Mouse (Mus musculus) MEL (cell line): ENCODE data around the gene Slco3a1. TPM values are rescaled to one million over a fixed set of nuclear protein-coding genes. Genes with fewer than 3 reads are reported as not detected.

Source experiments
- DNase-seq: peaks from one replicate; pipeline ENCODE4 v3.0.0; 2011; ENCODE audit warnings: low read depth, low spot score
- H3K27ac ChIP-seq: 2 replicates; pipeline ENCODE4 v1.5.1; 2012; ENCODE audit warnings: low read depth, mild to moderate bottlenecking, control low read depth, low read length, moderate library complexity; ENCODE audit not compliant: control insufficient read depth
- H3K27me3 ChIP-seq, 2 experiments: fragments of 150-350 bp in 1 of 2; sonication (generic) in 1 of 2; 2 replicates each; pipeline ENCODE4 v1.6.1; 2012; ENCODE audit warnings: low read length in 2 of 2, mild to moderate bottlenecking in 2 of 2, improper control_type of control experiment in 1 of 2, moderate library complexity in 1 of 2; ENCODE audit not compliant: insufficient read depth in 2 of 2, control insufficient read depth in 1 of 2
- H3K36me3 ChIP-seq, 2 experiments: 2 replicates each; pipeline ENCODE4 v1.6.1; 2012 to 2014; ENCODE audit warnings: low read length in 2 of 2, improper control_type of control experiment in 1 of 2, inconsistent platforms in 1 of 2, mild to moderate bottlenecking in 1 of 2; ENCODE audit not compliant: insufficient read depth in 2 of 2, control insufficient read depth in 1 of 2
- H3K4me1 ChIP-seq, 2 experiments: fragments of 150-350 bp in 1 of 2; sonication (generic) in 1 of 2; 2 replicates each; pipeline ENCODE4 v1.6.1; 2012; ENCODE audit warnings: low read length in 2 of 2, improper control_type of control experiment in 1 of 2, mild to moderate bottlenecking in 1 of 2; ENCODE audit not compliant: insufficient read depth in 2 of 2, control insufficient read depth in 1 of 2
- H3K4me3 ChIP-seq, 2 experiments: fragments of 150-350 bp in 1 of 2; sonication (generic) in 1 of 2; 2 replicates each; pipeline ENCODE4 v1.5.1; 2012; ENCODE audit warnings: low read depth in 2 of 2, low read length in 2 of 2, mild to moderate bottlenecking in 2 of 2, moderate library complexity in 2 of 2, control low read depth in 1 of 2, improper control_type of control experiment in 1 of 2; ENCODE audit not compliant: control insufficient read depth in 1 of 2, insufficient read depth in 1 of 2
- H3K79me2 ChIP-seq: 2 replicates; pipeline ENCODE4 v1.6.1; 2012; ENCODE audit warnings: mild to moderate bottlenecking, low read length, moderate library complexity; ENCODE audit not compliant: control insufficient read depth, poor library complexity, insufficient read depth
- H3K9ac ChIP-seq: 2 replicates; pipeline ENCODE4 v1.6.1; 2012; ENCODE audit warnings: low read depth, mild to moderate bottlenecking, control low read depth, low read length, moderate library complexity; ENCODE audit not compliant: control insufficient read depth, poor library complexity, severe bottlenecking
- H3K9me3 ChIP-seq: fragments of 150-350 bp; sonication (generic); replicated peaks from 2 replicates; pipeline ENCODE4 v1.6.1; 2012; ENCODE audit warnings: mild to moderate bottlenecking, low read length, improper control_type of control experiment, moderate library complexity; ENCODE audit not compliant: insufficient read depth
- CHD1 ChIP-seq: IDR thresholded peaks from 2 replicates; pipeline ENCODE4 v1.6.1; 2012; ENCODE audit warnings: low read depth, mild to moderate bottlenecking, inconsistent platforms, low read length, improper control_type of control experiment
- CHD2 ChIP-seq: IDR thresholded peaks from 2 replicates; pipeline ENCODE4 v1.6.1; 2011; ENCODE audit warnings: low read length, improper control_type of control experiment
- CTCF ChIP-seq, 3 experiments: IDR thresholded peaks in 2 of 3; conservative IDR thresholded peaks in 1 of 3; 2 replicates each; pipeline ENCODE4 v1.5.1; 2011 to 2012; ENCODE audit warnings: low read length in 3 of 3, low read depth in 2 of 3, mild to moderate bottlenecking in 2 of 3, improper control_type of control experiment in 1 of 3, inconsistent platforms in 1 of 3, mixed read lengths in 1 of 3, moderate library complexity in 1 of 3; ENCODE audit not compliant: control insufficient read depth in 1 of 3, insufficient read depth in 1 of 3, poor library complexity in 1 of 3, severe bottlenecking in 1 of 3
- E2F4 ChIP-seq: IDR thresholded peaks from 2 replicates; pipeline ENCODE4 v1.6.1; 2011; ENCODE audit warnings: low read depth, low read length, improper control_type of control experiment, borderline replicate concordance
- ELF1 ChIP-seq: IDR thresholded peaks from 2 replicates; pipeline ENCODE4 v1.6.1; 2014; ENCODE audit warnings: low read depth, mild to moderate bottlenecking, inconsistent platforms, low read length, improper control_type of control experiment, moderate library complexity
- MAFK ChIP-seq: IDR thresholded peaks from 2 replicates; pipeline ENCODE4 v1.6.1; 2011; ENCODE audit warnings: low read depth, mild to moderate bottlenecking, low read length, improper control_type of control experiment, borderline replicate concordance
- MAX ChIP-seq: IDR thresholded peaks from 2 replicates; pipeline ENCODE4 v1.6.1; 2011; ENCODE audit warnings: low read length, improper control_type of control experiment
- MEF2A ChIP-seq: IDR thresholded peaks from 2 replicates; pipeline ENCODE4 v1.6.1; 2014; ENCODE audit warnings: low read depth, mild to moderate bottlenecking, inconsistent platforms, low read length, improper control_type of control experiment; ENCODE audit not compliant: poor library complexity, insufficient replicate concordance, severe bottlenecking; ENCODE audit errors: extremely low read depth
- MYB ChIP-seq: IDR thresholded peaks from 2 replicates; pipeline ENCODE4 v1.6.1; 2011; ENCODE audit warnings: mild to moderate bottlenecking, low read depth, low read length, improper control_type of control experiment
- MYC ChIP-seq: IDR thresholded peaks from 2 replicates; pipeline ENCODE4 v1.6.1; 2011; ENCODE audit warnings: low read depth, mild to moderate bottlenecking, low read length, improper control_type of control experiment, moderate library complexity
- NRF1 ChIP-seq: IDR thresholded peaks from 2 replicates; pipeline ENCODE4 v1.6.1; 2014; ENCODE audit warnings: low read depth, mild to moderate bottlenecking, inconsistent platforms, low read length, improper control_type of control experiment, moderate library complexity; ENCODE audit not compliant: poor library complexity, insufficient read depth, severe bottlenecking
- POLR2A ChIP-seq, 2 experiments: IDR thresholded peaks; 2 replicates each; pipeline ENCODE4 v1.6.1; 2011 to 2012; ENCODE audit warnings: low read length in 2 of 2, mild to moderate bottlenecking in 2 of 2, control low read depth in 1 of 2, improper control_type of control experiment in 1 of 2, low read depth in 1 of 2, moderate library complexity in 1 of 2; ENCODE audit not compliant: control insufficient read depth in 1 of 2, insufficient read depth in 1 of 2, poor library complexity in 1 of 2
- POLR2AphosphoS2 ChIP-seq: IDR thresholded peaks from 2 replicates; pipeline ENCODE4 v1.6.1; 2011; ENCODE audit warnings: low read length, improper control_type of control experiment
- POLR2AphosphoS5 ChIP-seq: IDR thresholded peaks from 2 replicates; pipeline ENCODE4 v1.6.1; 2012; ENCODE audit warnings: low read depth, borderline replicate concordance, mild to moderate bottlenecking, inconsistent platforms, low read length, moderate library complexity, mixed read lengths
- RAD21 ChIP-seq: IDR thresholded peaks from 2 replicates; pipeline ENCODE4 v1.6.1; 2011; ENCODE audit warnings: mild to moderate bottlenecking, low read depth, low read length, improper control_type of control experiment
- TAL1 ChIP-seq: IDR thresholded peaks from 2 replicates; pipeline ENCODE4 v1.6.1; 2012; ENCODE audit warnings: mild to moderate bottlenecking, inconsistent platforms, low read length, moderate library complexity, mixed read lengths
- TCF12 ChIP-seq: IDR thresholded peaks from 2 replicates; pipeline ENCODE4 v1.6.1; 2014; ENCODE audit warnings: low read depth, mild to moderate bottlenecking, inconsistent platforms, low read length, improper control_type of control experiment, moderate library complexity
- UBTF ChIP-seq: IDR thresholded peaks from 2 replicates; pipeline ENCODE4 v1.6.1; 2012; ENCODE audit warnings: low read depth, mild to moderate bottlenecking, inconsistent platforms, low read length, improper control_type of control experiment, moderate library complexity, borderline replicate concordance; ENCODE audit not compliant: insufficient read depth
- USF1 ChIP-seq: IDR thresholded peaks from 2 replicates; pipeline ENCODE4 v1.6.1; 2014; ENCODE audit warnings: low read depth, mild to moderate bottlenecking, inconsistent platforms, low read length, improper control_type of control experiment, moderate library complexity
- USF2 ChIP-seq, 2 experiments: IDR thresholded peaks; 2 replicates each; pipeline ENCODE4 v1.6.1; 2011 to 2012; ENCODE audit warnings: improper control_type of control experiment in 2 of 2, low read length in 2 of 2, borderline replicate concordance in 1 of 2, inconsistent platforms in 1 of 2, low read depth in 1 of 2, mild to moderate bottlenecking in 1 of 2; ENCODE audit not compliant: insufficient read depth in 1 of 2
- ZMIZ1 ChIP-seq: IDR thresholded peaks from 2 replicates; pipeline ENCODE4 v1.6.1; 2012; ENCODE audit warnings: low read depth, mild to moderate bottlenecking, inconsistent platforms, low read length, improper control_type of control experiment, moderate library complexity
- ZNF384 ChIP-seq: IDR thresholded peaks from 2 replicates; pipeline ENCODE4 v1.6.1; 2012; ENCODE audit warnings: low read depth, mild to moderate bottlenecking, inconsistent platforms, low read length, improper control_type of control experiment
- polyA plus RNA-seq, 2 experiments: library from polyadenylated mRNA; stranded (reverse) in 1 of 2; unstranded in 1 of 2; fragments of >175 nt in 1 of 2; fragments of >200 nt in 1 of 2; gene quantifications; 2 replicates each; pipeline versions ENCODE4 v1.2.1 to v1.2.4; 2012; ENCODE audit warnings: low replicate concordance in 2 of 2, low read depth in 1 of 2; ENCODE audit not compliant: insufficient read length in 2 of 2, insufficient read depth in 1 of 2, missing spikeins in 1 of 2
- total RNA-seq: library from RNA; depleted of rRNA; stranded (reverse); fragments of 300-350 nt; gene quantifications from 2 replicates; pipeline ENCODE4 v1.2.3, GENCODE M21; 2012

The Slco3a1 gene
- total and polyA plus RNA-seq, 3 experiments, result 17.6 to 20.9 TPM; not detected in 1

- DNase-seq, result no peak
- Histone ChIP-seq H3K36me3 (peaks cover 0 to 15% of the 10 kb centered on the region in 2 experiments; a peak in 2 of 4 replicates), H3K9me3 (no peaks in the 10 kb centered on the region), H3K4me3 (no peak overlapping the region), H3K27me3 (no peaks in the 10 kb centered on the region), H3K4me1 (peaks cover 12 to 18% of the 10 kb centered on the region in 2 experiments), H3K9ac (no peak overlapping the region), H3K79me2 (no peaks in the 10 kb centered on the region), H3K27ac (no peak overlapping the region)
- TF ChIP-seq UBTF (no peak), TCF12 (no peak)
These were observed 132.6 kb downstream of the Slco3a1 start for GRCm38 (mm10) chr7:74422002-74422401.

- Histone ChIP-seq H3K27me3 (no peaks in the 10 kb centered on the region), H3K79me2 (no peaks in the 10 kb centered on the region), H3K9me3 (no peaks in the 10 kb centered on the region), H3K4me3 (no peak overlapping the region), H3K9ac (no peak overlapping the region), H3K36me3 (peaks cover 0 to 12% of the 10 kb centered on the region in 2 experiments; a peak in 2 of 4 replicates), H3K27ac (no peak overlapping the region), H3K4me1 (peaks cover 9 to 14% of the 10 kb centered on the region in 2 experiments)
- DNase-seq, result no peak
- TF ChIP-seq CHD1, result no peak
- TF ChIP-seq CTCF (IDR thresholded peaks at IDR 0.05 in 2 of 3, conservative IDR thresholded peaks at IDR 0.05 in 1 of 3; ENCODE audit: control insufficient read depth in 1 of 3, insufficient read depth in 1 of 3, low read depth in 2 of 3, low read length in 3 of 3, poor library complexity in 1 of 3, severe bottlenecking in 1 of 3), result no peak
- no peak for TF ChIP-seq ELF1
- TF ChIP-seq ZNF384, result no peak
- no peak for TF ChIP-seq MYC
- TF ChIP-seq MAFK, result no peak
- no peak for TF ChIP-seq MYB
- TF ChIP-seq POLR2AphosphoS5, result no peak
- TF ChIP-seq USF1, result no peak
- TF ChIP-seq ZMIZ1, result no peak
- TF ChIP-seq CHD2, result no peak
- no peak for TF ChIP-seq MEF2A
- TF ChIP-seq TCF12, result no peak
These were observed 133.0 kb downstream of the Slco3a1 start for GRCm38 (mm10) chr7:74421591-74421990.

GRCm38 (mm10) chr7:74419706-74420105 is 134.9 kb downstream of the Slco3a1 start:
- Histone ChIP-seq H3K79me2 (no peaks in the 10 kb centered on the region), H3K4me1 (0 out of 4 replicates have a peak, but pooled peaks cover 0 to 4% of the 10 kb centered on the region in 2 experiments), H3K27ac (no peak overlapping the region), H3K9me3 (no peaks in the 10 kb centered on the region), H3K4me3 (no peak overlapping the region), H3K27me3 (no peaks in the 10 kb centered on the region), H3K36me3 (peaks cover 0 to 2% of the 10 kb centered on the region in 2 experiments; a peak in 2 of 4 replicates), H3K9ac (no peak overlapping the region)
- DNase-seq, result no peak
- TF ChIP-seq MYB (no peak), POLR2AphosphoS2 (no peak), POLR2AphosphoS5 (no peak), MAX (no peak), USF2 (IDR thresholded peaks at IDR 0.05; ENCODE audit: borderline replicate concordance in 1 of 2, insufficient read depth in 1 of 2, low read depth in 1 of 2, low read length in 2 of 2) (no peak), ZNF384 (no peak), E2F4 (no peak), POLR2A (IDR thresholded peaks at IDR 0.05; ENCODE audit: control insufficient read depth in 1 of 2, insufficient read depth in 1 of 2, low read depth in 1 of 2, low read length in 2 of 2, poor library complexity in 1 of 2) (no peak), RAD21 (no peak), NRF1 (no peak), CHD2 (no peak), TAL1 (no peak)
